Mouse (Mus musculus) gonadal fat pad, adult 2 months (tissue): ENCODE results near the gene Manbal. TPM values are rescaled to one million over a fixed set of nuclear protein-coding genes. Genes with fewer than 3 reads are reported as not detected.

Source experiments
- DNase-seq: peaks from one replicate; pipeline ENCODE4 v3.0.0-alpha.2; 2012; ENCODE audit warnings: low read depth
- polyA plus RNA-seq: library from polyadenylated mRNA; depleted of rRNA; stranded (reverse); fragments of >200 nt; gene quantifications from 2 replicates; pipeline ENCODE4 v1.2.3, GENCODE M21; 2012

Manbal gene
- polyA plus RNA-seq, 1 experiment = 86.3 TPM

DNA sequence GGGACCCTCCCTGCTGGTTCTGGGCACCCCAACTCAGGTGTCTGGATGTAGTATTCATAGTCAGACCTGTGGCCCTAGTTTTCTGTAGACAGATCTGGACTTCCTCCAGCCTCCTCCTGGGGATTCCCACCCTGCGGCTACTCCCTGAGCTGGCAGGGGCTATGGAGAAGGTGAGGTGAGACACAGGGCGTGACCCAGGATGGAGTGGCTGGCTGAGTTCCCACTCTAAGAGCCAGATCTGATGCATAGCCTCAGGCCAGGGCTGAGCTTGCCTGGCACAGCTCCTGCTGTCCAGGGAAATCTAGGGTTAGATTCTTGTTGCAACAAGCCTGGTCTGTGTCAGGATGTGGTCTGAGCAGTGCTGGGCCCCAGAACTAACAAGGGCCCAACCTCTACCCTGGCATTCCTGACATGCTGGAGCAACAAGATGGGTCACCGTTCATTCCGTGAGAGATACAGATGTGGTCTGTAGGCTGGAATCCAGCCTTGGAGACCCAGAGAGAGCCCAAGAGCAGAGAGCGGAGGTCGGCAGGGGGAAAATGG, 43.8 kb downstream of the Manbal start:
- DNase-seq = no peak

DNA sequence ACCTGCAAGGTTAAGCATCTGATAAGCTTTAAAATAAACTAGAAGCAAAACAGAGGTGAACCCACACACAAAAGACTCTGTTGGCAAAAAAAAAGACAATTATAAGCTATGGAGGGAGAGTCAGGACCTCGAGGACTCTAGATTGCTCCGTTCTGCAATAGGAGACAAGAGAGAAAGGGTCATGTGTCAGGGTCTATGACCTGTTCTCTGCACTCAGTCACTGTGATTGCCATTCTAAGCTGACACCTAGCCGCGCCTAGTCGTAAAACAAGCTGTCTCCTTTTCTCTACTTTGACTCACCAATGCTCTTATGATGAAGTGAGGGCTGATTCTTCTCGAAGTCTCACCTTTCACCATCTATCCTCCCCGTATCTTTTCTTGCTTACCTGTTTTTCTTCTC, 45.1 kb downstream of the Manbal start:
- DNase-seq = no peak

DNA sequence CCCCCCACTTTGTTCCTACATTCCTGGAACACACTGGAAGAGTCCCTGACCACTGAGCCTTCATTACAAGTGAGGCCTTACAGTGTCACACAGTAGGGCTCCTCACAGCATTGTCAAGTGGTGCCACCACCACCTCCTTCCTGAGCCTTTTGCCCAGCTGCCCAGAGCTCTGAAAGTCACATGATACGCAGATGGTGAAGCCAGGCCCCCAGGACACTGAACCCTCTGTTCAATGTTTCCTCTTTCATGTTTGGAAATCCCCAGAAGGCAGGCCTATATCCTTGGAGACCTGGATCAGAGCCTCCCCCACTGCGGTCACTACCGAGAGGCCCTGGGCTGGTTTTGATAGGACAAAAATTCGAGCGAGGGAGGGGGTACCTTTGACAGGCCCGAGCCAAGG, 49.8 kb downstream of the Manbal start:
- no peak for DNase-seq

DNA sequence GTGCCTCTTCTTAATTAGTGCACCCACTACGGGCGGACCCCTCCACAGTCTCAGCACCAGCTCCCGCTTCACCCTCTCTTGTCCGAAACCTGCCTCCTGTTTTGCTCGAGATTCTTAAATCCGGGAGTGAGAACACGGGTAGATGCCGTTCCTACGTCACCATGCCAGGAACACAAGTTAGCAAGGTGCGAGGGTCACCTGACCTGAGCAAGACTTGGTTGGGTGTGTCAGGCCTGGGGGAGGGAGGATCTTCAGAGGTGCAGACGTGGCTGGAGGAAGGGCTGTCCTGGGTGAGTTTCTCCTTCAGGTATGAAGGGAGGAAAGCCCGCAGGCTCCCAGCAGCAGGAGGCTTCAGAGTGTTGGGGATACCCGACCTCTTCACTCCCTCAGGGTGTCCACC, 50.8 kb downstream of the Manbal start, which contains the start of gene Src:
Gene Src (plus strand): TSS at position 239 of the 400 bp plus-strand sequence.
- no peak for DNase-seq

DNA sequence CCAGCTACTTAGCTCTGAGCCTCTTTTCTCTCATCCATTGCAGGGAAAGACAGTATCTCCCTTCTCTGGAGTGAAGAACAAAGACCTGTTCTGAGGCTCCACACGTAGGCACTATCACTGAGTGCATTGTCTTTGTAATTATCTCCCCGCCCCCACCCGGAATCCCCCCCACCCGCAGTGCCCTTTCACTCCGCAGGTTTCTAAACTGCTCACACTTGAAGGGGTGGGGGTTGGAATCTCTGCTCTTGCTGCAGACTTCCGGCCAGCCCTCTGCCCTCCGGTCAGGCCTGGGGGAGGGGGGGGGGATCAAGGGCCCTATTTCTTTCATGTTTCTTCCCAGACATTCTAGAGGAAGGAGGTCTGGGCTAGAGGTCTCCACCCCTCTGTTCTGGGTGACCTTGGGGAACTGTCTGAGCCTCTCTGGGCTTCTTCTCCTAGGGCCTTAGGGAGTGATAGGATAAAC, 51.2 kb downstream of the Manbal start:
- DNase-seq = no peak

DNA sequence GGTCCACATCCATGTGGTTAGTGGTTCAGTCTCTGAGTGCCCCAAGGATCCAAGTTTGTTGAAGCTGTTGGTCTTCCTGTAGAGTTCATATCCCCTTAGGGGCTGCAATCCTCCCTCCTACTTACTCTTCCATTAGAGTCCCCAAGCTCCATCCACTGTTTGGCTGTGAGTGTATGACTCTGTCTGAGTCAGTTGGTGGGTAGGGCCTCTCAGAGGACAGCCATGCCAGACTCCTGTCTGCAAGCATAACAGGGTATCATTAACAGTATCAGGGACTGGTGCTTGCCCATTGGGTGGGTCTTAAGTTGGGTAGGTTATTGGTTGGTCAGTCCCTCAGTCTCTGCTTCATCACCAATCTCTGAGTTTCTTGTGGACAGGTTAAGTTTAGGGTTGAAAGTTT, 52.1 kb downstream of the Manbal start:
- no peak for DNase-seq

DNA sequence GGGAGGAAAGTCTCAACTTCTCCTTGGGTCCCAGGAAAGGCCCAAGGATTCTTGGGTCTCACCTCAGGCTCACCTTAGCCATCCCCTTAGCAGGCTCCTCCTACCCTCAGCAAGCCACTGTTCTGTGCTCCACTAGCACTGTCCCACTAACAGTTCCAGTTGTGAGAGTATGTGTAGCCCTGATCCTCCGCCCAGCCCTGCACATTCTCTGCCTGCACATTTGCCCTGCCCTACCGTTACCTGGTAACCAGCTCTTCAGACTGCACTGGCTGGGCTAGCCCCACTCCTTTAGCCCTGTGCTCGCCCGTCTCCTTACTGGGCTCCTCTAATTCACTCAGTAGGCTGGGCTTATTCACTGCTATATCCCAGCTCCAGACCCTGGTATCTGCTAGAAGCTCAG, 53.0 kb downstream of the Manbal start:
- DNase-seq = no peak

DNA sequence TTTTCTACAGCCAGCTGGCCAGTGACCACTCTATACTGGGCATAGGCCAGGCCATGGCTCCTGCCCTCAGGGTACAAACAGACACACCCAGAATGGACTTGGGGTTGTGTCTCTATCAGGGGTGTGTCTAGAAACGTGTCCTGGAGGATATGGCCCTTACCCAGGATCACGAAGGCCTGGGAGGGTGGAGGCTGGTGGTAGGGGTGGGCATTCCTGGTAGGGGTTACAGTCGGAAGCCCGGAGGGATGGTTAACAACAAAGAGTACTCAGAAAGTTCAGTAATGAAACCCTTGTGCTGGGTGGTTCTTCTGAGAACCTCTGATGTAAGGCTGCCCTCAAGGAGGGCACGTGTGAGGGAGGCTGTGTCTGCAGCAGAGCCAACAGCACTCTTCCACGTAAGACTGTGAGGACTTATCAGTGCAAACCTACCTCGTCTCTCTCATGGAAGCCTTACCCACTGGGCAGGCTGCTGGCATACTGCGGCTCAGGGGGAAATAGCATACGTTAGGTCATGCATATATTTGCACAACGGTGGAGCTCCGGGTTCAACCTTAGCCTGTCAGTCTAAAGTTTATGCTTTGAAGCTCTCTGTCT, 54.8 kb downstream of the Manbal start:
- no peak for DNase-seq

DNA sequence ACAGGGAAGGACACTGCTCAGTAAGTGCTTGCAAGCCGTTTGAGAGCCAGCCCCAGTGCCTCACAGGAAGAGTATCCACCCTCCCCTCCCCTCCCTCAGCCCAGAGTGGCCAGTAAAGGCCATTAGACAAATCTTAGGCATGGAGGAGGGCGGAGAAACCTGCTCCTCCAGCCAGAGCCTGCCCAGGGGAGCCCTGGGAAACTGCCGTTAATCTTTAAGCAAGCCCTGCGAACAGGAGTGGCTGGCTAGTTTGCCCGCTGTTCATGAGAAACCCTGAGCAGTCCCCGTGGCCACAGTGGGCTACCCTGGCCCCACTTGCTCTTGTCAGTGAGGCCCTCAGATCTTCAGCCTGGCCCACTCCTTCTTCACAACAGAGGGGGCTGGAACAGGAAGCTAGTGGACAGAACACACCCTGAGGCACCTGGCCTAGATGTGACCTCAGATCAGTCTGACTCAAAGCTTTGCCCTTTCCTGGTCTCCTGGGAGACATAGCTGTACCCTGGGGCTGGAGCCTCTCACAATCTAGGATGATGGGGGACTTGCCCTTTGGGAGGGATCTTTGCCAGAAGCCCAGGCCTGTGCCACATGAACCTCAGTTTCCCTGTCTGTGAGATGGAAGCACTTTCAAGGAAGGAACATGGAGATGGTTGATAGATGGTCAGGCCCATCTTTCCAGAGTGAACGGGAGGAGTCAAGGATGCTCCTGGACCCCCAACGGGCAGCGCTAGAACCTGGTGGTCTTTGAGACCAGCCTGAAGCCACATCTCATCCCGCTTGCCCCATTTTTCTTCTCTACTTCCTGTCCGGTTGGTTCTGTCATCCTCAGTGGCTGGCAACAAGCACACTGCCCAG, 55.7 kb downstream of the Manbal start:
- DNase-seq = no peak

DNA sequence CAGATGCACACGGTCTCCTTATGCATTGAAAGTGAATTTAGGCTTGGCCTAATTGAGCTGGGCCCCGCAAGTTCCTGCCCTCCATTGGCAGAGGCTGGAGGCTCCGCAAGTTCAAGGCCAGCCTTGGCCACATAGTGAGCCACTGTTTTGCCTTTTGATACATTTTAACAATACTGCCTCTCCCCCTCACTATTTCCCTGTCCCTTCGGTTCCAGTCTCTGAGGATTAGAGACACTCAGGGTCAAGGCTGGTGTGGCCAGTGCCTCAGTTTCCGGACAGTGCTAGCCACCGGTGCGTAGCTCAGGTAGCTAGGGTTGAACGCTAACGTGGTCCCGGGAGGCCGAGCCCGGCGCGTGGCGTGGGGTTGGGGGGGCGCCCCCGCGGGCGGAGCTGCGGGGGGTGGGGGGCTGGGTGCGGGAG, 56.3 kb downstream of the Manbal start:
- no peak for DNase-seq

DNA sequence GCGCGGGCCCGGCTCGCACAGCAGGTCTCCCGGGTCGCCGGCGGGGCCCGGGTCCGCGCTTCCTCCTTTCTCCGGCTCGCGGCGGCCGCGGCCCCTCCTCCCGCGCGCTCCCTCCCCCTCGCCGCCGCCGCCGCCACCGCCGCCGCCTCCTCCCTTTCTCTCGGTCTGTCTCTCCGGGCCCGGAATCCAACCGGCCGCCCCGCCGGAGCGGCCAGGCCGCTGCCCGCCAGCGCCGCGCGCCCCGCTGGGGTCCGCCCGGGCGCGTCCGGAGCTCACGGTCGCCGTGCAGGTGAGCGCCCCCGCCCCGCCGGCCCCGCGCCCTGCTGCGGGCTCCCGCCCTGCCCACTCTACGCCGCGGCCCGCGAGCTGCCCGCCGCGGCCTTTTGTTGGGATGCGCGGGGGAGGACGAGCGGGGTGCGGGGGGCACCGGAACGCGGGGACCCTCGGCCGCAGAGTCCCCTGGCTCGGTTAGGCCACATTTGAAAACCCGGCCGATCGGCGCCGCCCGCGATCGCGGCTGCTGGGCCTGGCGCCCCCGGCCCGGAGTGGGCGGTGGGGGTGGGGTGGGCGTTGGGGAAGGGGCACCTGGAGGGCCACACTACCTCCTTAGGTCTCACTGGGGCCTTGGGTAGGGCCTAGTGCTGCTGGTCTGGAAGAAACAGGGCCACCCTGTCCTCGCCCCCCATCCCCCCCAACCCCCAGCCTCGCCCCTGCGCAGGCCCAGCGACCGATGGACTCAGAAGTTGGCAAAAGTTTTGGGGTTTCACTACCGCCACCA, 56.9 kb downstream of the Manbal start:
- DNase-seq = no peak

DNA sequence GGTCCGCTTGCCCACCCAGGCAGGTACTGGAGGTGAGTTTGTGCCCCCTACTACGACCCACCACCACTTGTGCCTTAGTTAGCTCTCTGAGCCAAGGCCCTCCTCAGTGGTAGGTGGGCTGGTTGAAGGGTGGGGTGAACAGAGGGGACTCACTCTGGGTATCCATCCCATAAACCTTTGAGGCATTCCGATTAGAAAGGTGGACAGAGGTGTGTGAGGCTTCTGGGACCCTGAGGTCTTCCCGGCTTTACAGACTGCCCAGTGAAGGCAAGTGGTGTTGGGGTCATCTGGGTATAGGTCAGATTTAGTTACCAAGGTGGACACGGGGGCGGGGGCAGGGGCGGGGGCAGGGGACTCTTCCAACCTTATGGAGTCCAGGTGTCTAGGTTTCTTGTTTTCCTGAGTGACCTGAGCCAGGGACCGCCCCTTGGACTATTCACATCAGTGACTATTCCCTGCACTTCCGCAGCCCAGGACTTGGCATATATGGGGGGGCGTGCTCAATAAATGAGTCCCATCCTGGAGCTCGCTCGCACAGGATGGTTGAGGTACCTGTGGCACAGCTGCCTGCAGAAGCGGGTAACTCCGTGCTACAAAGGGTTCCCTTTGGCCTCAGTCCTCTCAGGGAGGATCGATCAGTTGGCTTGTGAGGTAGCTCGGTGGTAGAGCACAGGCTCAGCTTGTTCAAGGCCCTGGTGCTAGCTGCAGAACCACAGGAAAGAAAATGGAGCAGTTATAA, 57.7 kb downstream of the Manbal start:
- no peak for DNase-seq

DNA sequence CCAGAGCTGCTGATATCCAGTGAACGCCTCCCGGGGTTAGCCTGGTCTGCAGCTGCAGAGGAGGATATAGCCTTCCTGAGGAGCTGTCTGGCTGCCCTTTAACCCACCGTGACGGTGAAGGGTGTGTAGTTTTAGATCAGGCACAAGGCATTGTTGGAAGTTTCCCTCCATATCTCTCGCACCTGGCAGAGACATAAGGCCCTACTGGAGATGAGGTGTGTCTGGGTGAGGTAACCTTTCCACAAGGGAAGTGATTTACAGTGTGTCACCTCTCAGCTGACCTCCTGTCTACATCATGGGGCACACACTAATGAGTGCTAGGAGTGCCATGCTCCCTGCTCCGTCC, 58.2 kb downstream of the Manbal start:
- no peak for DNase-seq

DNA sequence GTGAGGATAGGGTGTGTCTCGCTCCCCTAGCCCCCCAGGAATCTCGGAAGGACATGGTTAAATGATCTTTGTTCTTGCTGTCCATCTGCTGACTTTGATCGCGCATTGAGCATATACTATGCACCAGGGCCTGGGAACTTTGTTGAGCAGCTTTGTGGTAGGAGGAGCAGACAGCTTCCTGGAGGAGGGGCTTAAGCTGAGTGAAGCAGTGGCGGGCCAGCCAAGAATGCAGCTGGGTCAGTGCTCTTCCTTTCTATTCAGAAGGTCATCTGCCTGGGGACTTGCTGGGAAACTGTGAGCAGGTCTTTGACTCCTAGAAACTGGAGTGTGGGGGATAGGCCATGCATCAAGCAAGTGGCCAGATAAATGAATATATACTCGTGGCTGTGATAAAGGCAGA, 58.8 kb downstream of the Manbal start:
- no peak for DNase-seq

DNA sequence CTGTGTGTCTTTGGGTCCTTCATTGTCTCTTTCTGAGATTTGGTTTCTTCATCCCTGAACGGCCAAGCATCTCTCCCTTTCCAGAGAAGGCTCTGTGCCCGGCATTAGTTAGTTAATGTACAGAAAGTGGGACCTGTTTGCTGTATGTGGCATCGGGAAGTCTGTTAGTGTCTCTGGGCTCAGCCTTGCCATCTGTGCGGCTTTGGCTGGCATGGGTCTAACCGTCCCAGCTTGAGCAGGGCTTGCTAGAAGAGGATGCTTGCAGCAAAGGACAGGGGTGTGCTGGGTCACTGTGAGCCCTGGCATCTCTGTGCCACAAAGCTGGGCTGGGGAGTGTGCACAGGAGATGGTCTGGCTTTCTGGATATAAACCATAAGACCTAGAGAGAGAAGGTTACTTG, 59.8 kb downstream of the Manbal start:
- DNase-seq = no peak

DNA sequence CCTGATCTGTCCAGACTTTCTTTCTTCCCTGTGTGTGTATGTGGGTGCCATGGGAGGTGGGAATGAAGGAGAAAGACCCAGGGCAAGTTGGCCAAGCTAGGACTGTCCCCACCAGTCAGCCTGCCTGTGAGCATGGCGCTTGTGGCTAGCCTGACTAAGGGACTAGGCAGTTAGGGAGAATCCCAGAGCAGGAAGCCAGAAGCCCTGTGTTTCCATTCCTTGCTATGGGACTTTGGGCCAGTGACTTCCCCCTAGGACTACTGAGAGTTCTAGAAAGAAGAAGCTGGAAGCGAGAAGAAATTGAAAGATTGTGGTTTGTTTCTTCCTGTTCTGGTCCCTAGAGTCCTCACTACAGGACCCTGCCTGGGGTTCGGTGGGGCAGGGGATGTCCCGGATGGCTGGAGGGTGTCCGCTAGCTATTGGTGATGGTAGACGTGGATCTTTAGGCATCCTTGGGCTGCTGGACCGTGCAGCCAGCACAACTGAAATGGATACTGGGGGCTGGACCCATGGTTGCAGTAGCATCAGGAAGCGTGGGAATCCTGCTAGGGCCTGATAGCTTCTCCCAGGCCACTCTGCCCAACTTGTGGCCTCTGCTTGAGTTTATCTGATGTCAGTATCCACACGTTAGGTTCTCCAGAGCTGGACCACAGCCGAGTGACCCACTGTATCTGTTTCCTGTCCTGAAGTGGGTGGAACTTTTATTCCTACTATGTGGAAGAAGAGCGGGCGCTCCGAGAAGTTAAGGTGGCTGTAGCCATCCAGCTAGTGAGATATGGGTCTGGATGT, 61.2 kb downstream of the Manbal start:
- no peak for DNase-seq

DNA sequence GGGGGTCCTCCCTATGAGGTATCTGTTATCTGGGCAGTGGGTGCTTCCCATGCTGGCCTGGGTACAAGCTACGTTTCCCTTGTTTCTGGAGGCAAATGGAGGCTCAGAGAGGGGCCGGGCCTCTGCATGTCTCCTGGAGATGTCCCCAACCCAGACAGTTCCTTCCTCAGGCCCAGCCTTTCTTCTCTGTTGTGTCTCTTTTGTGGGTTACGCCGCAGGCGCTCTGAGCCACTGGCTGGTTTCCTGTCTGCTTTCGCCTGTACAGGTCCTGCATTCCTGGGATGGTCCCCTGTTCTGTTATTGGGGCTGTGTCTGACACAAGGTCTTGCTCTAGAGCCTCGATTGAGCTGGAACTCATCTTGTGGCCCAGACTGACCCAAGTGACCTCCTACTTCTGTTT, 62.3 kb downstream of the Manbal start:
- DNase-seq = no peak

DNA sequence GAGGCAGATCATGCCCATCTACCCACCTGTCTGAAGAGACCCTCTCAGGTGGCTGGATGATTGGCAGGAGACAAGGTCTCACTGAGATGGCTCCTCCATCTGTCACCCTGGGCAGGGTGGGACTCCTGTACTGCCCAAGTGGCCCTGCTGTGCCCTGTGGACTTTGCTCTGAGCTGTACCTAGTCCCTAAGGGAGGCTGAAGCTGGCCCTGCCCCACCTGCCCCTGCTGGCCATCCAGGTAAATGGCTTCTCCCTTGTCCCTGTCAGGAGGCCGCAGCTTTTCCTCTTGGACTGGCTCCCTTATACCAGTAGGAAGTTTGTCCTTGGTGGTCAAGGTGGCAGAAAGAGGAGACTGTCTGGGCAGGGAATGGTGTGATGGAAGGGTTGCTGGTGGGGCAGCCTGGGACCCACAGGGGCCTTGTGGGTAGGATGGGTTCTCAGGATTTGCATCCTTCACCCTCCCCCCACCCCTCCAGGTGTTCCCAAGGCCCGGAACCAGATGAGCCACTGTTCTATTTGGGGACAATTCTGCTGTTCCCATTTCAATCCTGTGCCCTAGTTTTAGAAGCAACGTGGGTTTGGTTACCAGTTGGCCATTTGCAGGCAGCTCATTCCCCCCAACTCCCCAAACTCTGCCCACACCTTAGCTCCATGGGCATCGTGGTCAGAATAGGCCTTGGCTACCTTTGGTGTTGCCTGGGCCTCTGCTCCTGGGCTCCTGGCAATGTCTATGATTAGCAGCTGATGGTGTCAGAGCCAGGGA, 63.5 kb downstream of the Manbal start:
- DNase-seq = no peak

DNA sequence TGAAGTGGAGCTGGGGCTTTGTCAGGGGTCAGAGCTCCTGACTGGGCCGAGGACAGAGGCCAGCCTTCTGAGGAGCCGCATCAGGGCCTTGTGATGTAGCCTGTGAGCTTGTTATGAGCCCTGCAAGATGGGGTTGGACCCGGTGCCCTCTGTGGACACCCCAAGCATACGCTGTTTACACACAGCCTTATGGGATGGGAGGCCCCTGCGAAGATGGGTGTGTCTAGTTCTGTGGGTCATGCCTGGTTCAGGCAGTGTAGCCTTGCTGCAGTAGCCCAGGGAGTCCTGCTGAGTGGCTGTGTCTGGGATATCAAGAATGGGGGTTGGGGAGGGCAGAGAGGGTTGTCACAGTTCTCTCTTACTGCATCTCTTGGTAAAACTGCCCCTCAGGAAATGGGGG, 64.5 kb downstream of the Manbal start:
- DNase-seq = no peak

DNA sequence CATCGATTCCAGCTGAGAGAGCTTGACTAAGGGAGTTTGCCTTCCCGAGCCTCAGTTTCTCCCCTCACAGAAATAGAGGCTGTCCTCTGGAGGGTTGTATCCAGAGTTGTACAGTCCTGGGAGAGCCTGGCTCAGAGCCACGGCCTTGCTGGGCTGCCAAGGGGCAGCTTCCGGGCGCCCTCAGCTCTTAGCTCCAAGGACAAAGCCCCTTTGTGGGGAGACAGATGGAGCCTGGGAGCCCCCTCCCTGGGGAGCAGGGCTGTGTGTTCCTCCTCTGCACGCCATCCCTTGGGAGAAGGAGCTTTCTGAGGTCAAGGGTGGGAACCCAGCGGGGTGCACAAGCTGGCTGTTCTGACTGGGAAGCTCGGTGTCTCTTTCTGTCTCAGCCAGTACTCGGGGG, 65.1 kb downstream of the Manbal start:
- DNase-seq = no peak
